Mouse (Mus musculus): ENCODE data around the gene Lmo7.

DNA sequence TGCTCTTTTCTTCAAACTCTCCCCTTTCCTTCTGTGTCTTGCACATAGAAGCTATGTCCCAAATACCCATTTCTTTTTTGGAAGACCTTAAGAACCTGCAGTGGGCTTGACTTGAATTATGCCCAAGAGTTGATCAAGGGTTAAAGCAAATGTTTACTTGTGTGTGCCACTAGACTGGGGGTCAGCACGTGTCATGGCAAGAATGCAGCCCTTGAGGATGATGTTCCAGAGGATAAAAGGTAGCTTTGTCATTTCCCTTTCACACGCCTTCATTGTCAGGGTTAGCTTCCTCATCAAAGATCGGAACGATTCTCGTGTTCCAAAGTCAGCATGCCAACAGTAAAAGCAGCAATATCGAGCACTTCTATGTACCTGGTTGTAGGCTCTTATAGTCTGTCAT lies 243.4 kb downstream of the Lmo7 start:
- TF ChIP-seq EP300 (IDR thresholded peaks at IDR 0.05; ENCODE audit: low read depth) (no peak), CTCF (IDR thresholded peaks at IDR 0.05; ENCODE audit: low read depth) (no peak)
